Mouse (Mus musculus) kidney, embryonic 15.5 days (tissue): ENCODE data around the gene Zmynd8. TPM values are rescaled to one million over a fixed set of nuclear protein-coding genes. Genes with fewer than 3 reads are reported as not detected.

Experiments
- ATAC-seq: fragments of 200-750 bp; cut with Nextera tagmentation; replicated peaks from 2 replicates; pipeline ENCODE4 v1.8.0; 2017; ENCODE audit warnings: moderate TSS enrichment; ENCODE audit not compliant: low FRiP score
- H3K27ac ChIP-seq: fragments of 300-500 bp; sonication (generic); 2 replicates; pipeline ENCODE4 v1.5.1; 2015; ENCODE audit warnings: mild to moderate bottlenecking, inconsistent platforms
- H3K27me3 ChIP-seq: fragments of 300-500 bp; sonication (generic); 2 replicates; pipeline ENCODE4 v1.6.1; 2015; ENCODE audit warnings: inconsistent platforms
- H3K36me3 ChIP-seq: fragments of 300-500 bp; sonication (generic); 2 replicates; pipeline ENCODE4 v1.6.1; 2015; ENCODE audit warnings: inconsistent platforms
- H3K4me1 ChIP-seq: fragments of 300-500 bp; sonication (generic); 2 replicates; pipeline ENCODE4 v1.6.1; 2015; ENCODE audit warnings: inconsistent platforms
- H3K4me2 ChIP-seq: fragments of 300-500 bp; sonication (generic); 2 replicates; pipeline ENCODE4 v1.6.1; 2015; ENCODE audit warnings: moderate library complexity, mild to moderate bottlenecking, inconsistent platforms
- H3K4me3 ChIP-seq: fragments of 300-500 bp; sonication (generic); replicated peaks from 2 replicates; pipeline ENCODE4 v1.5.1; 2015; ENCODE audit warnings: mild to moderate bottlenecking, inconsistent platforms
- H3K9ac ChIP-seq: fragments of 300-500 bp; sonication (generic); 2 replicates; pipeline ENCODE4 v1.6.1; 2015; ENCODE audit warnings: mild to moderate bottlenecking, inconsistent platforms
- H3K9me3 ChIP-seq: fragments of 300-500 bp; sonication (generic); replicated peaks from 2 replicates; pipeline ENCODE4 v1.6.1; 2016; ENCODE audit warnings: inconsistent platforms
- WGBS: fragments of 180-500 bp; shearing (Covaris S2); methylation state at CpG from one replicate; pipeline ENCODE4 v1.1.7; 2015; ENCODE audit warnings: mixed read lengths; 5-methylcytosine and 5-hydroxymethylcytosine counted together
- microRNA-seq: library from miRNA; unstranded; fragments of <30 nt; microRNA quantifications from one replicate; pipeline ENCODE4, GENCODE M21; 2016
- polyA plus RNA-seq: library from polyadenylated mRNA; unstranded; fragments of >200 nt; fragmentation: Nextera tagmentation; extraction: Ambion mirVana; gene quantifications from 2 replicates; pipeline ENCODE4 v1.2.1, GENCODE M21; 2015

The Zmynd8 gene
- polyA plus RNA-seq, 1 experiment from 2014 or later: 67.1 TPM

- Histone ChIP-seq H3K36me3 (no peaks in the 10 kb centered on the region), H3K9me3 (no peaks in the 10 kb centered on the region), H3K9ac (0 out of 2 replicates have a peak overlapping the region, but pooled peaks have one; percentile 5), H3K4me1 (peaks cover 28% of the 10 kb centered on the region), H3K4me3 (peak overlapping the region; percentile 32), H3K4me2 (peak overlapping the region; percentile 41), H3K27me3 (no peaks in the 10 kb centered on the region), H3K27ac (peak overlapping the region; percentile 80)
- WGBS: 33% methylated on average over 21 of the region's 21 CpGs
- no peak; the same call in 1 of the 2 replicates for ATAC-seq
Observed at GRCm38 (mm10) chr2:165742210-165742786, 156.5 kb downstream of the Zmynd8 start.

- H3K4me2 ChIP-seq: peak overlapping the region; percentile 41
- peak overlapping the region; percentile 80 for H3K27ac ChIP-seq
- no peaks in the 10 kb centered on the region for H3K9me3 ChIP-seq
- no peak for ATAC-seq
- 20% methylated on average over 11 of the region's 11 CpGs for WGBS
- peaks cover 28% of the 10 kb centered on the region for H3K4me1 ChIP-seq
- H3K36me3 ChIP-seq: no peaks in the 10 kb centered on the region
- peak overlapping the region; percentile 32 for H3K4me3 ChIP-seq
- 0 out of 2 replicates have a peak overlapping the region, but pooled peaks have one; percentile 5 for H3K9ac ChIP-seq
- H3K27me3 ChIP-seq: no peaks in the 10 kb centered on the region
Observed at GRCm38 (mm10) chr2:165741526-165742050, 157.2 kb downstream of the Zmynd8 start.

GRCm38 (mm10) chr2:165740982-165741381, 157.8 kb downstream of the Zmynd8 start:
- Histone ChIP-seq H3K9ac (no peak overlapping the region), H3K9me3 (no peaks in the 10 kb centered on the region), H3K27me3 (no peaks in the 10 kb centered on the region), H3K4me3 (peak overlapping the region; percentile 32), H3K4me1 (peaks cover 28% of the 10 kb centered on the region), H3K36me3 (no peaks in the 10 kb centered on the region), H3K4me2 (peak overlapping the region; percentile 41), H3K27ac (peak overlapping the region; percentile 80)
- WGBS: 6% methylated on average over 9 of the region's 9 CpGs
- ATAC-seq: peak; percentile 28; the same call in 1 of the 2 replicates

- Histone ChIP-seq H3K4me3 (no peak overlapping the region), H3K36me3 (no peaks in the 10 kb centered on the region), H3K27ac (peak overlapping the region; percentile 61; the same call in 1 of the 2 replicates), H3K4me1 (peaks cover 25% of the 10 kb centered on the region), H3K27me3 (no peaks in the 10 kb centered on the region), H3K9ac (no peak overlapping the region), H3K4me2 (peak overlapping the region; percentile 14), H3K9me3 (no peaks in the 10 kb centered on the region)
- ATAC-seq: no peak
- 43% methylated on average over 4 of the region's 5 CpGs for WGBS
Observed at GRCm38 (mm10) chr2:165740381-165740780, 158.4 kb downstream of the Zmynd8 start.

GRCm38 (mm10) chr2:165736297-165736696, 162.5 kb downstream of the Zmynd8 start:
- H3K27ac ChIP-seq: no peak overlapping the region
- WGBS: 55% methylated on average over 2 of the region's 2 CpGs
- ATAC-seq: no peak
- H3K9me3 ChIP-seq: no peaks in the 10 kb centered on the region
- peaks cover 5% of the 10 kb centered on the region for H3K36me3 ChIP-seq
- peaks cover 27% of the 10 kb centered on the region for H3K4me1 ChIP-seq
- no peak overlapping the region for H3K4me3 ChIP-seq
- H3K9ac ChIP-seq: no peak overlapping the region
- no peaks in the 10 kb centered on the region for H3K27me3 ChIP-seq
- H3K4me2 ChIP-seq: no peak overlapping the region

Small RNA genes within 50 kb of the gene (microRNA-seq; reads per million reads assigned to microRNA genes)
- gene Gm22692: not detected

Other genes starting within 250 kb of the Zmynd8 start
- 17.4 and 19.2 TPM in 2 replicates for gene Ncoa3, start 93.6 kb upstream of the Zmynd8 start, polyA plus RNA-seq